Mouse (Mus musculus) naive thymus-derived CD4-positive, alpha-beta T cell, adult 2 months (primary cell): Measurements from ENCODE around the gene Cfap206.

ENCODE experiments used
- DNase-seq: peaks from one replicate; pipeline ENCODE4 v3.0.0-alpha.2; 2011; ENCODE audit warnings: low read depth

The Cfap206 gene

GRCm38 (mm10) chr4:34667923-34668322, 62.1 kb downstream of the Cfap206 start:
- no peak for DNase-seq

GRCm38 (mm10) chr4:34661927-34662326, 68.1 kb downstream of the Cfap206 start:
- DNase-seq, result no peak

- DNase-seq, result no peak
These were observed 68.5 kb downstream of the Cfap206 start for GRCm38 (mm10) chr4:34661514-34661913.

GRCm38 (mm10) chr4:34659012-34659411, 71.0 kb downstream of the Cfap206 start:
- no peak for DNase-seq

- DNase-seq, result no peak
These were observed 73.9 kb downstream of the Cfap206 start for GRCm38 (mm10) chr4:34656101-34656500.

- no peak for DNase-seq
These were observed 76.8 kb downstream of the Cfap206 start for GRCm38 (mm10) chr4:34653179-34653578.

- no peak for DNase-seq
These were observed 85.2 kb downstream of the Cfap206 start for GRCm38 (mm10) chr4:34644779-34645178.

- no peak for DNase-seq
These were observed 89.3 kb downstream of the Cfap206 start for GRCm38 (mm10) chr4:34640731-34641130.

- no peak for DNase-seq
These were observed 90.2 kb downstream of the Cfap206 start for GRCm38 (mm10) chr4:34639745-34640364.
